Mouse (Mus musculus) induced T-regulatory cell, adult 2 months (primary cell): Measurements from ENCODE around the gene Meis1.

Experiments
- DNase-seq: peaks from one replicate; pipeline ENCODE4 v3.0.0-alpha.2; 2012; ENCODE audit warnings: low read depth

Meis1 gene

GRCm38 (mm10) chr11:18990244-18990677 is 28.5 kb downstream of the Meis1 start:
- DNase-seq: no peak

DNA sequence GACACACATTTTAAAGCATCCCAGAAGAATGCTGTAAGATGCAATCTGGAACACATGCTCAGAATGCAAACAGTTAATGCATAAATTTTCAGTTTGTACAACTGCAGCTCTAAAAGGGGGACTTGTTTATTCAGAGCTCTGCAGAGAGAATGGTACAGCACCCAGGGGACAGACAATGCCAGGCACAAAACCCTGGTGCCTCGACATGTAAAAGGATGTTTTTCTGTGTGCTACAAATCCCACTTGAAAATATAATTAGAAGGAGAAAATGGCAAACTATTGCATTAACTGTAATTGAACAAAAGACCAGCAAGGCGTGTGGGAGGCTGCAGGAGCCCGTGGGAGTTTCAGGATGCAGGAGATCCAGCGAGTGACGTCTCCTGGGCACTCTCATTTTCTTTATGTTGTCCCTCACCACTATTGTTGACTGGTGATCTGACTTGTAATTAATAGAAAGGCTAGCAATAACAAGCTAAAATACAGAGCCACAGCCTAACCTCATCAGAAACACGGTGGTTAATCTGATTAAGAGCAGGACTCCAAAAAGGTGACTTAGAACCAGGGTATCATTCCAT is 29.0 kb downstream of the Meis1 start:
- DNase-seq: no peak

DNA sequence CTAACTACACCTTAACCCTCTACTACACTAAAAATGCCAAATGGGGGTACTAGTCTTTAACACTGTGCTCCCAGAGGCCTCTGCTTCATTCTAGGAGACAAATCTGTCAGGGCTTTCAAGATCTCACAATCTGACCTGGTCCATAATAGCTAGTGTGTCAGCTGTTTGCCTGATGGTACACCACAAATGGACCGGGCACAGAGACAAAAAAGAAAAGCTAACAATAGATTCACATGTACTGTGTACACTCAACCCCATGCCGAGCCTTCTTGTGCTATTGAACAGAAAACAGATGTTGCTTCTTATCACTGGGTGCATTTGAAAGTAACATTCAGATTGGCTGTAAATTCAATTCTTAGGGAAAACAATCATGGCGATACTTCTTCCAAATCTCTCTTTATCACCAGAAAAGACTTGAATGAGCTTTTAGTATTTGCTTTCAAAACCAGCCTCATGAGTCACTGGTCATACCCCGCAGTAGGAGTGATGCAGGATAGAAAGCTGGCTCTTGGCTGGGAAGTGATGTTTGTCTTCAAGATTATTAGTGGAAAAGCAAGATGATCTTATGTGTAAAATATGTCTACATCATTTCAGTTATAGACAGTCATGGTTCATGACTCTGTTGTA is 30.0 kb downstream of the Meis1 start:
- no peak for DNase-seq

- DNase-seq: no peak
Observed at GRCm38 (mm10) chr11:18983813-18984212, 35.0 kb downstream of the Meis1 start.

GRCm38 (mm10) chr11:18983294-18983693 is 35.5 kb downstream of the Meis1 start:
- DNase-seq: no peak

DNA sequence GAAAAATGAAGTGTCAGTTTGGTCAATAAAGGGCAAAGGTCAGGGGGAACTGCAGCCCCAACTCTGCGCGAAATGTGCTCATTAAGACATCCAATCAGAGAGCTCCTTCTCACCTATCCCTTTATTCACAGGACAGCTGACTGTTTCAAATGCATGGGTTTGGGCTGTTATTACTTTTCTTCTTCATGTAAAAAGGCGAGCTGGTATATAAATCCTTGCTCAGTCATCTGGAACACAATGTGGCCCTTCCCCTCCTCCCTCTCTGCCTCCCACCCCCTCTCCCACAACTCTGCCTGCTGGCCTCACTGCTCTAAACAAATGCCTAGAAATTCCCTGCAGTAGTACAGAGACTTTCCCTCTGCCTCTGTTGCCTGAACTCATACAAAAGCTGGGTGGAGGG is 36.5 kb downstream of the Meis1 start:
- DNase-seq: no peak

GRCm38 (mm10) chr11:18981367-18981766 is 37.4 kb downstream of the Meis1 start:
- no peak for DNase-seq

GRCm38 (mm10) chr11:18980615-18981014 is 38.2 kb downstream of the Meis1 start:
- no peak for DNase-seq

DNA sequence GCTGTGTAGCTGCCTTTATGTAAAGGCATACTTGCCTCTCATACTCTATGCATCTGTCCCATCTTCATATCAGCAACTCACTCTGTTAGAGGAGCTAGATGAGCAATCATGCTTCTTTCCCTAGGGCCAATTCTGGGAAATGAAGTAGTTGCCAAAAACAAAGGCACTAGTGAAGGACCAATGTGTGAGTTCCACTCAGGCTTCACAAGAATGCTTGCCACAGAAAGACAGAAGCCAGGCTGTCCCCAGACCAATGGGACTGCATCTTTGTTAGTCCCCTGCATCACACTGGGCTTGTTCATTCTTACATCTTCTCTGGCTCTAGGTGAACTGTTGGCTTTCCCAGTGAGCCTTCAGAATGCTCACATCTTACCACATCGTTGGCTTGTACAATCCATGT is 43.7 kb downstream of the Meis1 start:
- DNase-seq: no peak

GRCm38 (mm10) chr11:18973808-18974207 is 45.0 kb downstream of the Meis1 start:
- DNase-seq: no peak

DNA sequence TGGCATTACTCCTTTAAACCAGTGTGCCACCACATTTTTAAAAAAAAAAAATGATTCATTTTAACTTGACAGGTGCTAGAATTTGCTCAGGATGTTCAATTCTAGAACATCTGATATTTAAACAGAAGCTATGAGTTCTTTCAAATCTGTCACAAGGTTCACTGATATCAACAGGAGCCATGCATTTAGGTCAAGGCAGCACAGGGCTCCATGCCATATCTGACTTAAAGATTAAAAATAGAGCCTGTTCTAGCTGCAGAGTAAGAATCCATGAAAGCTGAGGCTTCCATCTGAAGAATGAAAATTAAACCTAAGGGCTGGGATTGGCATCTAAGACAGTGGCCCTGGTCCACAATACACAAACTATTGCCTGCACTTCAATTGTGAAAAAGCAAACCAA is 45.8 kb downstream of the Meis1 start:
- DNase-seq: no peak

DNA sequence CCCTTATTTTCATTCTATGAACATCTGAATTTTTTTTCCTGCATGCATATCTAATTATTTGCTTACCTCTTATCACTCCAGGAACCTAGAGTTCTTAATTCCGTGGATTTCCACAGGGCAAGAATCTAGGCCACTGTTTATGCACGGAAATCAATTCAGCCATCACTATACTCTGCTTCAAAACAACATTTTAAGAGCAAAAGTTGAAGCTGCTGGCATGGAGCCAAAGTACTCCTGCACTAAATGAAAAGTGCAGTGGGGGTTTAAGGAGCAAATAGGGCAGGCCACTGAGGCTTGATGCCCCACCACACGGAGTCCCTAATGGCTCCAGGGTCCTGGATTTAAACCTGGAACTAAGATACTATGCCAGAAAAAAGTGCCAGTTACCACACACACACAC is 47.2 kb downstream of the Meis1 start:
- DNase-seq: no peak

DNA sequence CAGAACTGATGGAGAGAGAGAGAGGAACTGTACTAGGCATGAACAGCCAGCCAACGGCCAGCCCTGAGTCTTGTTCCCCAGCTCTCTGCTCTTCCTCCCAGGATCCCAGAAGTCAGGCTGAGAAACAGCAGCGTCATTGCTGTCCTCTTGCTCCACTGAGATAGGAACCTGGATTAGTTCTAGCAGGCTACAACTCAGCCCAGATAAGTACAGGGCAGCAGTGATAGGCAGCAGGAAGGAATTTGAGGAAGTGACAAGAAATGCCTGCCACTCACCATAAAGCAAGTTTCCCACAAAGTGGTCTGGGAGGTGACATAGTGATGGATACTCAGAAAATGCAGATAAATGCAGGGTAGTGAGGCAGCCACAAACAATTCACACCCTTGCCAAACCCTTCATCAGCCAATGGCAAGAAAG is 48.9 kb downstream of the Meis1 start:
- DNase-seq: no peak

DNA sequence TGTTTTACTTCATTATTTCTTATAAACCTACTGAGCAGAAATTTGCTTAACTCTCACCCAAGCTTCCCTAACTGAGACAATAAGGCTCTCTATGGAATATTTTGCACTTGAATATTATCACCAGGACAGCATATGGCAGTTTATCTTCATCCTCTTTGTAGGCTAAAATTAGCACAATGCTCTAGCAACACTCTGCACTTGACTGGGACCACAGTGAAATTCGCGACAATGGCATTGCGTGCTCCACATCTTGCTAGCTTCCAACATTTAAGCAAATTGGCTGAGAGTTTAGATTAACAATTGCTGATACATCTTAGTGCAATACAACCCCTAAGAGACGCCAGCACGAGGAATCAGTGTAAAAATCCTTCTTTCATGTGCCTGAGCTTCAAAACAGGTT is 54.4 kb downstream of the Meis1 start:
- no peak for DNase-seq

GRCm38 (mm10) chr11:18963202-18964136 is 55.3 kb downstream of the Meis1 start:
- no peak for DNase-seq

GRCm38 (mm10) chr11:18959465-18959864 is 59.3 kb downstream of the Meis1 start:
- no peak for DNase-seq

DNA sequence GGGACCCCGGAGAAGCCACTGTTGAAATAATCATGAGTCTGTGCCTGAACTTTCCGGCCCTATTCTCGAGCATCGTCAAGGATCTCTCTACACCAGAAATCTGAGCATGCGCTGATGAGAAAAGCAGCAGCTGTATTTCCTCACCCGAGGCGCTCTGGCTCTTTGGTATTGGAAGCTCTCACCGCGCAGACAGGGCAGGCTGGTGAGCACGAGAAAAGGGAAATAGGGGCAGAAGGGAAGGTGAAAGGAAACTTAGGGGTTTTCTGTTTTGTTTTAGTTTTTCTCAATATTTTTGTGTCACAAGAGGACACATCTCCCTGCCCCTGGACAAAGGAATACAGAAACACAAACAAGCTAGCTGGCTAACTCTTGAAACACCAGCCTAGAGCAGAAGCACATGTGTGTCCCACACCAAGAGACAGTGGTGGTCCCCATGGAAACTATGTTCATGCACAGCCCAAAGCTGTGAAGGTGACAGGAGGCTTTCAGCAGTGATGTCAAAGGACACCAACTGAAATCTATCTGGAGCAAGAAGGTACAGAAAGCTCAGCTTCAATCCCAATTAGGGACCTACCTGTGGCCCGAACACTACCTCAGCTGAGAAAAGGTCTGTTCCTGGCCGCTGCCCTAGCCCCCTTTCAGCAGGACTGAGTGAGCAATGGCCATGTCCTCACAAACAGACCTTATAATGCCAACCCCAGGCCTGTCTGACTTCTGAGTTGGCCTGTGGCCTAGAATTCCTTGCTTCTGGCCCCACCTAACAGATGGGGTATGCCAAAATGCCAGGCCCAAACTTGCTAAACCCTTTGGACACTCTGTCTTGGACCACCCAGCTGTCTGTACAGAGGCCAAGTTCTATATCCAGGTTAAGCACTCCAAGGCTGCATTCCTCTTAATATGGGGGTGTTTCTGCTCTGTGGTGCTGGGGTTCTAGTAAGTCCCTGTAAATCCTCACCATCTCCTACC is 60.7 kb downstream of the Meis1 start:
- peak; percentile 2 for DNase-seq

- DNase-seq: peak; percentile 1
Observed at GRCm38 (mm10) chr11:18957097-18957804, 61.5 kb downstream of the Meis1 start.

DNA sequence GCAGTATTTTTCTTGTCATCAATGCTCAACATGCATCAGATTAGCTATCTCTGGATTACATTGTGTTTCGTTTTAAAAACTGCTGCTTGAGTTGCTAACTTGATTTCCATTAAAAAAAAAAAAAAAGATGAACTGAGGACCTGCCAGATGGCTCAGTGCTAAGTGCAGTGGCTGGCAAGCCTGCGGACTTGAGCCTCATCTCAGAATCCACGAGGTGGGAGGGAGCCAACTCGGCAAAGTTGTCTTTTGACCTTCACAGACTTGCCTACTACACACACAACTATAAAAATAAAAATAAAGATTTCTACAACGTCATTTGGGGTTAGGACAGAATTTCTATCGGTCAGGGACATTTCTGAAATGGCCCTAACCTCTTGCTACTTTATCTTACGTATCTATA is 62.8 kb downstream of the Meis1 start:
- DNase-seq: no peak

DNA sequence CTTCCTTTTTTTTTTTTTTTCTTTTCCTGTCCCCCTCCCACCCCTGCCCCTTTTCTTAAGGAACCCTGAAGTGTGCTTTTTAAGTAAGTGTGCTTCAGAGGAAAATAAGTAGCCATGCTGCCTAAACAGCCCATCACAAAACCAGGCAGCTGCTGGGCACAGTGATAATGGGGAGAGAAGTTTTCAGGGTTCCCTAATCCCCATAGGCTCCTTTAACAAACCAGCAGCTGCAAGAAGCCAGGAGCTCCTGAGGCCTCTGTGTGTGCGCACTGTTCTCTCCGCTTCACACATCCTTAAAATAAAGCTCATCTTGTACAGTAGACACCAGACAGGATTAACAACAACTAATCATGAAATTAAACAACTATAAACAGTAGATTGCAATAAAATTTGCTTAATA is 63.9 kb downstream of the Meis1 start:
- DNase-seq: no peak

DNA sequence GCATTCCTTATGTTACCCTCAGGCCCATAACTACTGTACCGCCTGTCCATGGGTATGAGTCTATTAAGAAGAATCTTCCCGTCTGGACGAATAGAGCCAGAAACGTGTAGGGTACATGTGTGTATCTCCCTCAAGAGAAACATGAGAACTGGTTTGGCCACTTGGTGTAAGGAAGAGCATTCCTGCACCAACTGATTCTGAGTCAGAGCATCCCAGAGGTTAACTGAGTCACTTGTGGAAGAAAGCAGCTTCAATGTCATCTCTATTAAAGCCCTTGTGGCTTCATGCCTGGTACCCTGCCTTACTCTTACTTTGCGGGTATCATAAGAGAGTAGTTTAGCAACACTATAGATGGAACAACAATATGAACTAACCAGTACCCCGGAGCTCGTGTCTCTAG is 64.9 kb downstream of the Meis1 start:
- DNase-seq: no peak
